Mouse (Mus musculus) cerebellum, adult 18-20 months (tissue): ENCODE results near the gene Keap1.
"Not testable (repeated sequence)": the region's sequence is repeated elsewhere in the genome, so short reads cannot be mapped to it uniquely, and the experiment has no call there.

Experiments used
- DNase-seq, 2 experiments: peaks; one replicate each; pipeline ENCODE4 v3.0.0; 2021

The Keap1 gene

GRCm38 (mm10) chr9:21260491-21261040 is 21.4 kb upstream of the Keap1 start:
- no peak for DNase-seq

GRCm38 (mm10) chr9:21256349-21256748 is 17.2 kb upstream of the Keap1 start:
- not testable (repeated sequence) for DNase-seq

- no peak for DNase-seq
Measured at GRCm38 (mm10) chr9:21254690-21255089, 15.5 kb upstream of the Keap1 start.

- DNase-seq, result no peak
Measured at GRCm38 (mm10) chr9:21251116-21251735, 12.1 kb upstream of the Keap1 start.

- DNase-seq, result no peak
Measured at GRCm38 (mm10) chr9:21250509-21250908, 11.3 kb upstream of the Keap1 start.

GRCm38 (mm10) chr9:21249629-21250508 is 10.7 kb upstream of the Keap1 start:
- DNase-seq, result no peak

- peak; percentile 40 to 41 for DNase-seq
Measured at GRCm38 (mm10) chr9:21248326-21248725, 9.2 kb upstream of the Keap1 start, which contains the start of gene S1pr5. S1pr5 (minus strand) TSS chr9:21248443.

- DNase-seq, result no peak
Measured at GRCm38 (mm10) chr9:21246342-21246741, 7.2 kb upstream of the Keap1 start.

GRCm38 (mm10) chr9:21245113-21245487 is 5.9 kb upstream of the Keap1 start:
- DNase-seq, result no peak

- peak; percentile 67 to 83 for DNase-seq
Measured at GRCm38 (mm10) chr9:21244428-21245112, 5.4 kb upstream of the Keap1 start.

GRCm38 (mm10) chr9:21243826-21244427 is 4.8 kb upstream of the Keap1 start:
- peak in 1 of 2 experiments; percentile 86 for DNase-seq

- DNase-seq, result peak; percentile 86 to 87
Measured at GRCm38 (mm10) chr9:21241343-21241742, 2.2 kb upstream of the Keap1 start.

- DNase-seq, result no peak
Measured at GRCm38 (mm10) chr9:21239465-21239848, 296 bp upstream of the Keap1 start.

GRCm38 (mm10) chr9:21238004-21238732 is 993 bp downstream of the Keap1 start:
- DNase-seq, result no peak

- peak; percentile 54 to 61 for DNase-seq
Measured at GRCm38 (mm10) chr9:21237368-21238003, 1.7 kb downstream of the Keap1 start.

- peak in 1 of 2 experiments; percentile 45 for DNase-seq
Measured at GRCm38 (mm10) chr9:21236991-21237367, 2.2 kb downstream of the Keap1 start.

GRCm38 (mm10) chr9:21235341-21235740 is 3.8 kb downstream of the Keap1 start:
- no peak for DNase-seq

GRCm38 (mm10) chr9:21233805-21234204 is 5.4 kb downstream of the Keap1 start:
- DNase-seq, result no peak

GRCm38 (mm10) chr9:21233366-21233765 is 5.8 kb downstream of the Keap1 start:
- DNase-seq, result no peak

- DNase-seq, result no peak
Measured at GRCm38 (mm10) chr9:21232867-21233266, 6.3 kb downstream of the Keap1 start.

- no peak for DNase-seq
Measured at GRCm38 (mm10) chr9:21231551-21231950, 7.6 kb downstream of the Keap1 start.

GRCm38 (mm10) chr9:21227342-21227741 is 11.8 kb downstream of the Keap1 start:
- no peak for DNase-seq
